Comparison of ENCODE assay signal across 8 mouse cellular contexts in genomic region chrX:95443898-95444775, GRCm38 (mm10). TPM values are rescaled to one million over a fixed set of nuclear protein-coding genes. Genes with fewer than 3 reads are reported as not detected.
DNase-seq lines count a peak whose midpoint lies in the region; ATAC-seq and TF ChIP-seq lines count a peak whose summit lies in the region.

No protein-coding gene starts in this region.

- peak; percentile 66 for DNase-seq in 3T3-L1 (ENCODE audit: low read depth, low spot score)
- DNase-seq in embryo, embryonic 11 days: peak; percentile 56
- peak; percentile 96 for DNase-seq in heart, adult 11 months
- DNase-seq in kidney, adult 2 months: peak; percentile 57

- peak overlapping the region; percentile 54 for H3K4me2 ChIP-seq in limb, embryonic 15.5 days
- peak overlapping the region; percentile 61 for H3K4me2 ChIP-seq in midbrain, embryonic 16.5 days (ENCODE audit: low read length)
- peak overlapping the region; percentile 69 for H3K4me2 ChIP-seq in stomach, embryonic 16.5 days (ENCODE audit: low read depth, low read length)

- no peaks in the 10 kb centered on the region; the same call in 1 of the 2 replicates for H3K4me1 ChIP-seq in kidney, adult 2 months (ENCODE audit: control insufficient read depth, insufficient read depth, low read length)
- 0 out of 2 replicates have a peak, but pooled peaks cover 6% of the 10 kb centered on the region for H3K4me1 ChIP-seq in limb, embryonic 15.5 days
- H3K4me1 ChIP-seq in midbrain, embryonic 16.5 days (ENCODE audit: control insufficient read depth, insufficient read depth, low read length): peaks cover 14% of the 10 kb centered on the region
- H3K4me1 ChIP-seq in stomach, embryonic 16.5 days (ENCODE audit: control insufficient read depth, insufficient read depth, low read length): peaks cover 9% of the 10 kb centered on the region; the same call in 1 of the 2 replicates

- H3K9ac ChIP-seq in limb, embryonic 15.5 days: peak overlapping the region; percentile 28; the same call in 1 of the 2 replicates
- peak overlapping the region; percentile 72 for H3K9ac ChIP-seq in midbrain, embryonic 16.5 days (ENCODE audit: low read depth, low read length)
- H3K9ac ChIP-seq in stomach, embryonic 16.5 days (ENCODE audit: low read length): peak overlapping the region; percentile 72

- peak overlapping the region; percentile 26; the same call in 1 of the 2 replicates for H3K27ac ChIP-seq in kidney, adult 2 months (ENCODE audit: insufficient read depth, low read depth, low read length)
- H3K27ac ChIP-seq in limb, embryonic 15.5 days: peak overlapping the region; percentile 88
- H3K27ac ChIP-seq in midbrain, embryonic 16.5 days (ENCODE audit: low read length): peak overlapping the region; percentile 85
- peak overlapping the region; percentile 91 for H3K27ac ChIP-seq in stomach, embryonic 16.5 days (ENCODE audit: low read length)

- no peaks in the 10 kb centered on the region for H3K27me3 ChIP-seq in kidney, adult 2 months (replicated peaks; ENCODE audit: control insufficient read depth, insufficient read depth, low read length)
- H3K27me3 ChIP-seq in limb, embryonic 15.5 days: peaks cover 3% of the 10 kb centered on the region
- no peaks in the 10 kb centered on the region for H3K27me3 ChIP-seq in midbrain, embryonic 16.5 days (ENCODE audit: control insufficient read depth, insufficient read depth, low read depth, low read length)
- H3K27me3 ChIP-seq in stomach, embryonic 16.5 days (ENCODE audit: control insufficient read depth, insufficient read depth, low read length): no peaks in the 10 kb centered on the region; the same call in 1 of the 2 replicates

- no peak for TF ChIP-seq CTCF in kidney, adult 2 months (conservative IDR thresholded peaks at IDR 0.05; ENCODE audit: insufficient read depth, insufficient read length, low read depth, low read length)

- H3K36me3 ChIP-seq in kidney, adult 2 months (ENCODE audit: control insufficient read depth, insufficient read depth, low read length): no peaks in the 10 kb centered on the region
- no peaks in the 10 kb centered on the region for H3K36me3 ChIP-seq in limb, embryonic 15.5 days
- no peaks in the 10 kb centered on the region for H3K36me3 ChIP-seq in midbrain, embryonic 16.5 days (ENCODE audit: control insufficient read depth, insufficient read depth, low read length)
- no peaks in the 10 kb centered on the region for H3K36me3 ChIP-seq in stomach, embryonic 16.5 days (ENCODE audit: control insufficient read depth, insufficient read depth, low read length)

- no peak for TF ChIP-seq POLR2A in kidney, adult 2 months (IDR thresholded peaks at IDR 0.05; ENCODE audit: low read depth, low read length)

- peak; percentile 54 for ATAC-seq in activated CD4-positive, CD25-positive, alpha-beta regulatory T cell, adult 4 months
- peak; percentile 78 for ATAC-seq in limb, embryonic 15.5 days (ENCODE audit: insufficient number of reproducible peaks, low FRiP score, low TSS enrichment, low read depth)
- peak; percentile 89 for ATAC-seq in midbrain, embryonic 16.5 days
- peak; percentile 74 for ATAC-seq in stomach, embryonic 16.5 days (ENCODE audit: insufficient read depth, low FRiP score)

- WGBS in kidney, adult 2 months: under 1% methylated on average over 40 of the region's 42 CpGs
- 18% methylated on average over 42 of the region's 42 CpGs for WGBS in limb, embryonic 15.5 days
- 21% methylated on average over 42 of the region's 42 CpGs for WGBS in midbrain, embryonic 16.5 days
- 17% methylated on average over 42 of the region's 42 CpGs for WGBS in stomach, embryonic 16.5 days

- no peaks in the 10 kb centered on the region for H3K9me3 ChIP-seq in limb, embryonic 15.5 days
- H3K9me3 ChIP-seq in midbrain, embryonic 16.5 days (replicated peaks; ENCODE audit: control insufficient read depth, low read length, poor library complexity, severe bottlenecking): no peaks in the 10 kb centered on the region
- no peaks in the 10 kb centered on the region for H3K9me3 ChIP-seq in stomach, embryonic 16.5 days (replicated peaks; ENCODE audit: control insufficient read depth, low read length)

- H3K4me3 ChIP-seq in kidney, adult 2 months (ENCODE audit: insufficient read depth, low read depth, low read length): peak overlapping the region; percentile 61
- H3K4me3 ChIP-seq in limb, embryonic 15.5 days: peak overlapping the region; percentile 58
- H3K4me3 ChIP-seq in midbrain, embryonic 16.5 days (ENCODE audit: low read depth, low read length): peak overlapping the region; percentile 57
- H3K4me3 ChIP-seq in stomach, embryonic 16.5 days (replicated peaks; ENCODE audit: low read length): peak overlapping the region; percentile 65

RNA-seq across cellular contexts. Expression of gene Amer1, which starts 0.5 kb away (rescaled TPM):
- polyA plus RNA-seq in activated CD4-positive, CD25-positive, alpha-beta regulatory T cell, adult 4 months (2017; shearing (Covaris generic)): 1 to 10 TPM; 4.1 to 5.4 TPM
- polyA plus RNA-seq in kidney, adult 2 months (2012; rRNA removed): 1.8 TPM in 2 replicates
- 11.9 and 12.5 TPM in 2 replicates for polyA plus RNA-seq in limb, embryonic 15.5 days (2015; fragmentation: Nextera tagmentation; extraction: Ambion mirVana)
- polyA plus RNA-seq in midbrain, embryonic 16.5 days (2015; fragmentation: Nextera tagmentation; extraction: Ambion mirVana): 12.7 and 14.0 TPM in 2 replicates
- 11.5 and 11.7 TPM in 2 replicates for polyA plus RNA-seq in stomach, embryonic 16.5 days (2015; fragmentation: Nextera tagmentation; extraction: Ambion mirVana)

Comparison
In these comparisons a context has a peak if more than half of its experiments do, and no peak if none do; other contexts are left out.
1. Peak in every context shown above with its lines: DNase-seq, ATAC-seq, H3K4me3 ChIP-seq and H3K27ac ChIP-seq.
2. H3K27ac ChIP-seq: peak in every context shown above with its lines; median percentile 91 in stomach, embryonic 16.5 days; 88 in limb, embryonic 15.5 days; 85 in midbrain, embryonic 16.5 days; 26 in kidney, adult 2 months.